Mouse (Mus musculus) CD4-positive, CD25-positive, alpha-beta regulatory T cell (primary cell): Measurements from ENCODE around the gene Dennd6a. TPM values are rescaled to one million over a fixed set of nuclear protein-coding genes. Genes with fewer than 3 reads are reported as not detected.

Experiments used
- polyA plus RNA-seq: library from polyadenylated mRNA; unstranded; fragments of 100-300 nt; shearing (Covaris generic); gene quantifications from one replicate; pipeline ENCODE4 v1.2.1, GENCODE M21; 2017

The Dennd6a gene
- polyA plus RNA-seq = 24.8 TPM

GRCm38 (mm10) chr14:26573556-26573955, at the start of gene Dennd6a:
Gene Dennd6a (plus strand): TSS chr14:26573856.

DNA sequence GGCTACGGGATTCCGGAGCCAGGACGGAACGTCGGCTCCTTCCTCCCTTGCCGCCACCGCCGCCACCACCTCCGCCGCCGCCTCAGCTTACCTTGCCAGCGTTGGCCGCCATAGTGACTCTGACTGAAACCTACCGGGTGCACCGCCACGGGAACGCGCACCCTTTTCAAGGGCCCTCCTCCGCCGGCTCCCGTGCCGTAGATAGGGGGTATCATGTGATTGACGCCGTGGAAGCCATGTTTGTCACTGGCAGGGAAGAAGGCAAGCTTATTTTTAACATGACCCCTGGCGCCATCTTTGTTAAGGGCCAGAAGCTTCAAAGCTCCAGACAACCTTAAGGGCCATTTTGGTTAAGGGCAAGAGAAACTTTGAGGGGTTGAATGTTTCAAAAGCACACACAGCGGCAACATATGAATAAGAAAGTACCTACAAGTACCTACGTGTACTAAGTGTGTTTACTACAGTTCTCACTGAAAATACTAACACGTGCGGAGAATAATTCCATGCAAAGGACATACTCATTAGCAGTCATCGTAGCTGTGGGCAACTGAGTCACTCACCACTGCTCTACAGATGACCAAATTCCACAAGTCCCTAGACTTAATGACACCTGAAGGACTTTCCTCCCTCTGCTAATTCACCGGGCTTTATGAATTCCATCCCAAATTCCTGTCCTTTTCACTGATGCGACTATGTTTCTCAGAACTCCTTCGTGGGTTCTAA, 38.7 kb upstream of the Dennd6a start, which contains the start of gene Slmap:
Gene Slmap (minus strand): TSS at position 175 of the 723 bp plus-strand sequence.

DNA sequence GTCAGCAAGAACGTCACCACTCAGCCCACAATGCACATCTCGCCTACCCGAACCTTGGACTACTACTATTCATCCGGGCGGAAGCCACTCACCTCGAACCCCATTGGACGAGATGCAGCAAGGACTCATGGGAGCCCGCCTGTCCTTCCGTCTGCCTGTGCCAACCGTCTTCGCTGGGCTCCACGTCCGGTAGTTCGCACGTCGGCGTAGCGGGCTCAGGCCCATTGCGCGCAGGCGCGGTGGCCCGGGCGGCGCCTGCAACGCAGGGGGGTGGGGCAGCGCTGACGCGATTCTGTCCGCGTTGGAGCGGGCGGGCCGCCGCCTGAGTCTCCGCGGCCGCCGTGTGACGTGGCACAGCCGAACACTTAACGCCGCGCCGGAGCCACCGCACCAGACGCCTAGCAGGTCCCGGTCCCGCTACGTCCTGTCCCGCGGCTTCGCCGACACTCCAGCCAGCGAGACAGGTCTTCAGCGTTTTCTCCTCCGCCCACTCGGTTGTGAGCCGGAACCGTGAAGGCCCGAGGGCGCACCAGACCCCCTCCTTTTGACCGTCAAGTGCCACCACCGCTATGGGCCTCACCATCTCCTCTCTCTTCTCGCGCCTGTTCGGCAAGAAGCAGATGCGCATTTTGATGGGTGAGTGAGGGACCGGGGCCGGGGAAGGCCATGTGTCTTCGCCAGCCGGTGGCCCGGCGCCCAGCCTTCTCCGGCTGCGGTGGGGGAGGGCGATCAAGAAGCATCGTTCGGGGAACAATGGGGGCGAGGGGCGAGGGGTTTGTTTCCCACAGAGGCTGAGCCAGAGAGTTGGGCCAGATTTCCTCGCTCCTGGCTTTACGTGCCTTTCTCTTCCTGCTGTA, 64.4 kb downstream of the Dennd6a start, which contains the start of gene Arf4:
Gene Arf4 (plus strand): TSS at position 224 of the 857 bp plus-strand sequence.

DNA sequence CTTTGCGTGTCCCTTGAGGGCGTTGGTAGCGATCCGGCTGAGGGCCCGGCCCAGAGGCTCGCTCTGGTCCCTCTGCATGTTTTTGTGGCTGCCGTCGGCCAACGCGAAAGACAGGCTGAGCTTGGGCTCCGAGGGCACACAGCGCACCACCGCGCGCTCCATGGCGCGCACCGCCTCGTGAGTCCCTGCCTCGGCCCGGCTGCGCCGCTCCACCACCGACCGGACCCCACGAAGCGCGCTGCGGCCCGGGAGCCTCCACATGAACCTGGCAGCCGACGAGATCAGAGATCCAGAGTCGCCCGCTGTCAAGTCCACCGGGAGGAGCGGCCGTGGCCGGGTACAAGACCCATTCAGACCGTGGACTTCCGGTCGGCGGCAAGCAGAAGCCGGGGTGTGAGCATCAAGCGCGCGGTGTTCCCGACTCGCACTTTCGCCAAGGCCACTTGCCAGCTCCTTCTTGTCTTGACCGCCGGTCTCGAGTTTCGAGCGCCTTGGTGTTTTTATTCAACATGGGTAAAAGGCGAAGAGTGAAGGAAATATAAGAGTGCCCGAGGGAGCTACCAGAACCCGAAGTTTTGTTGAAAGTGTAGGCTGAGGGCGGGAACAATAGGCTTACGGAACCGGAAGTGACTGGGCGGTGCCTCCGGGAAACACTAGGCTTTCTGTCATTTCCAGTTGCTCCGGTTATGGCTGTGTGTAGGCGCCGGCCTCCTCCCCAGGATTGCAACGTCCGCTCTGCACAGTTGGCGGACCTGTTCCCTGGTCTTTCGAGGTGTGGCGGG, 95.8 kb downstream of the Dennd6a start, which contains the start of gene Pde12:
Gene Pde12 (minus strand): TSS at position 592 of the 782 bp plus-strand sequence.

Other genes starting within 250 kb of the Dennd6a start
- gene Slmap, start 38.9 kb upstream of the Dennd6a start, polyA plus RNA-seq = 49.4 TPM
- 232 TPM for gene Arf4, start 64.2 kb downstream of the Dennd6a start, polyA plus RNA-seq
- 14.8 TPM for gene Pde12, start 96.0 kb downstream of the Dennd6a start, polyA plus RNA-seq
- gene Dnah12, start 119.4 kb downstream of the Dennd6a start, polyA plus RNA-seq = 0.06 TPM